Comparison of ENCODE assay signal across 1 mouse cellular context in the genomic region with DNA sequence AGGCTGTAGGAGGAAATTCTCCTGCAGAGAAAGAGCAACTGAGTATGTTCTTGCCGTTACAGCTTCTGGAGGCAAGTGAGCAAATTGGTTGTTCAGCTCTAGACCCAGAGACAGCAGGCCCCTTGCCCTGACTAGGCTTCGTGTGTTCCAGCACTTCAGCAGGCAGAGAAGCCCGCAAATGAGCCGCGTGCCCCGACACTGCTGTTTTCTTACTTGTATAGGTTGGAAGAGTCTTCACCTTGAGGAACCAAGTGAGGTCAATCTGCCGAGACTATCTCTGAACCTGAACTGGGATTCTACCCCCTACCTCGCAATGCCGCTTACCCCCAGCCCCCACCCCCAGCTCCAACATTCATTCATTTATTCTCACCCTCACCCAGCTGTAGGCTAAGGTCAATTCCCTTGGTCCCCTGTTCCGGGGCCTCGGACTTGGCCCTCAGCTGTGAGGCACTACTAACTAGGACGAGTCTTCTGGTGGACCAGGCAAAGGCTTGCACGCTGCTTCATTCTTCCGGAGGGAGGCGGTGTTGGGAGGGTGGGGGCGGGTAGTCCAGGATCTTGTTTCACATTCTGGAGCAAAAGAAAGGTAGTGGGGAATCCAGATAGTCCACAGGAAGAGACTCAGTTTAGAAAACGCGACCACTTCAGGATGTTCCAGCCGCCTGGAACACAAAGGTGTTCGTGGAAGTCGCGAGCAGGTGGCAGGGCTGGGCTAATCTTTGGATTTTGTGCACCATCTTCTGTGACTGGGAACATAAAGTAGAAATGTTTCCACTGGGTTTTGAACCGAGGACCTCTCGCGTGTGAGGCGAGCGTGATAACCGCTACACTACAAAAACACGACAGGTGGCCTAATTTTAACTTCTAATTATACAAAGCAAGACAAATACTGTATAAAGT.
TF ChIP-seq lines count a peak whose summit lies in the region.

No protein-coding gene starts in this region.

TF ChIP-seq in CH12.LX, 34 proteins besides CTCF, POLR2A, EP300 and RAD21 (continued from another document):
- TF ChIP-seq MAFK (IDR thresholded peaks at IDR 0.05; ENCODE audit: insufficient replicate concordance, low read length) = 0 out of 2 replicates have a peak, but pooled peaks have one; percentile 40
- peak; percentile 99 for TF ChIP-seq TBP (conservative IDR thresholded peaks at IDR 0.05; ENCODE audit: low read depth, low read length)
- TF ChIP-seq MEF2A (IDR thresholded peaks at IDR 0.05; ENCODE audit: borderline replicate concordance, low read depth, low read length) = peak; percentile 66; the same call in 1 of the 2 replicates
- no peak for TF ChIP-seq ETS1 (conservative IDR thresholded peaks at IDR 0.05; ENCODE audit: low read depth, low read length)
- TF ChIP-seq MAX (IDR thresholded peaks at IDR 0.05; ENCODE audit: low read length) = peak; percentile 36; the same call in 1 of the 2 replicates
